Mouse (Mus musculus) spleen, adult 2 months (tissue): Measurements from ENCODE around the gene Igdcc4.

Experiments used
- CTCF ChIP-seq: fragments of 200-500 bp; IDR thresholded peaks from 2 replicates; pipeline ENCODE4 v1.5.1; 2011; ENCODE audit warnings: mild to moderate bottlenecking, inconsistent platforms; ENCODE audit not compliant: insufficient read depth, insufficient read length, insufficient replicate concordance; ENCODE audit errors: extremely low read depth
- POLR2A ChIP-seq: fragments of 200-500 bp; IDR thresholded peaks from 2 replicates; pipeline ENCODE4 v1.6.1; 2011; ENCODE audit warnings: low read depth, low read length, inconsistent platforms

DNA sequence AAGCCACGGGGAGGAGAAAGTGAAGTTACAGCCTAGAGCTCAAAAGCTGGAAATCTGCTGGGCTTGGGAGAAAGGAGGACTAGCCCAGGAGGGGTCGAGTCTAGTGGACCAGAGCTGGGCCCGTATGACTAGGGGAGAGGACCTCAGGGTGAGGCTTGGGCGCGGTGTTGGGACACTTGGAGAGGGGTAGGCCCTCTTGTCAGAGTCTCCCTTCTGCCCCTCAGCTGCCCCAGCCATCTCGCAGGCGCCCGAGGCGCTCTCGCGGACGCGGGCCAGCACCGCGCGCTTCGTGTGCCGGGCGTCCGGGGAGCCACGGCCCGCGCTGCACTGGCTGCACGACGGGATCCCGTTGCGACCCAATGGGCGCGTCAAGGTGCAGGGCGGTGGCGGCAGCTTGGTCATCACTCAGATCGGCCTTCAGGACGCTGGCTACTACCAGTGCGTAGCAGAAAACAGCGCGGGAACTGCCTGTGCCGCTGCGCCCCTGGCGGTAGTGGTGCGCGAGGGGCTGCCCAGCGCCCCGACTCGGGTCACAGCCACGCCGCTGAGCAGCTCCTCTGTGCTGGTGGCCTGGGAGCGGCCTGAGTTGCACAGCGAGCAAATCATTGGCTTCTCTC lies 22.4 kb downstream of the Igdcc4 start:
- peak; percentile 44; the same call in 1 of the 2 replicates for TF ChIP-seq CTCF
- TF ChIP-seq POLR2A: no peak
